Mouse (Mus musculus) hindbrain, embryonic 13.5 days (tissue): Measurements from ENCODE around the gene Adam26b. TPM values are rescaled to one million over a fixed set of nuclear protein-coding genes. Genes with fewer than 3 reads are reported as not detected.
"Not testable (repeated sequence)": the region's sequence is repeated elsewhere in the genome, so short reads cannot be mapped to it uniquely, and the experiment has no call there.

Source experiments
- ATAC-seq: fragments of 200-750 bp; cut with Nextera tagmentation; 2 replicates; pipeline ENCODE4 v1.8.0; 2017; ENCODE audit warnings: moderate TSS enrichment; ENCODE audit not compliant: low FRiP score
- H3K27ac ChIP-seq: fragments of 300-500 bp; sonication (generic); 2 replicates; pipeline ENCODE4 v1.5.1; 2015; ENCODE audit warnings: inconsistent platforms, mild to moderate bottlenecking, moderate library complexity
- H3K27me3 ChIP-seq: fragments of 300-500 bp; sonication (generic); 2 replicates; pipeline ENCODE4 v1.6.1; 2015; ENCODE audit warnings: mild to moderate bottlenecking, inconsistent platforms
- H3K36me3 ChIP-seq: fragments of 300-500 bp; sonication (generic); 2 replicates; pipeline ENCODE4 v1.6.1; 2015; ENCODE audit warnings: mild to moderate bottlenecking, inconsistent platforms
- H3K4me1 ChIP-seq: fragments of 300-500 bp; sonication (generic); replicated peaks from 2 replicates; pipeline ENCODE4 v1.6.1; 2015; ENCODE audit warnings: inconsistent platforms
- H3K4me2 ChIP-seq: fragments of 300-500 bp; sonication (generic); 2 replicates; pipeline ENCODE4 v1.6.1; 2015; ENCODE audit warnings: inconsistent platforms, mild to moderate bottlenecking, moderate library complexity
- H3K4me3 ChIP-seq: fragments of 300-500 bp; sonication (generic); 2 replicates; pipeline ENCODE4 v1.5.1; 2015; ENCODE audit warnings: mild to moderate bottlenecking, inconsistent platforms
- H3K9ac ChIP-seq: fragments of 300-500 bp; sonication (generic); 2 replicates; pipeline ENCODE4 v1.6.1; 2015; ENCODE audit warnings: mild to moderate bottlenecking, inconsistent platforms
- H3K9me3 ChIP-seq: fragments of 300-500 bp; sonication (generic); 2 replicates; pipeline ENCODE4 v1.6.1; 2016; ENCODE audit warnings: inconsistent platforms
- WGBS: fragments of 180-500 bp; shearing (Covaris S2); methylation state at CpG from one replicate; pipeline ENCODE4 v1.1.7; 2015; 5-methylcytosine and 5-hydroxymethylcytosine counted together
- polyA plus RNA-seq: library from polyadenylated mRNA; unstranded; fragments of >200 nt; fragmentation: Nextera tagmentation; extraction: Ambion mirVana; gene quantifications from 2 replicates; pipeline ENCODE4 v1.2.1, GENCODE M21; 2015

The Adam26b gene
- not detected in 2 replicates for polyA plus RNA-seq

DNA sequence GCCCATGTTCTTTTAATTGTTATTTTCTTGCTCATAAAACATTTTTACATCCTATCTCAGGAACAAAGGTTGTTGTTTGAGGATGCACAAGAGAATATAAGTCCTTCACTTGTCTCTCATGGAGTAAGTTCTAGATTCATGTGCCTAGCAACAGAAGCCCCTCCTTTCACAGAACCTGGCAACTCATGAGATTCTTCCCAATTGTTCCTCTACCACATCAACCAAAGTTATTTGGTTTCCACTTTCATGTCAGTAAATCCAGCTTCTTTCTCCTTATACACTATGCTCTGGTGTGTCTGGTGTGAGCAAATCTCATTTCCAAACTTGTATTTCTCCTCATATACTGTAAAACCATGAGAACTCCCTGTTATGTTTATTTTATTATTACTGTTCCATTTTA lies at the start of gene Adam26b:
Adam26b (minus strand) TSS at position 101 of the 400 bp plus-strand sequence.
- ATAC-seq, H3K4me1 ChIP-seq, H3K4me2 ChIP-seq, H3K36me3 ChIP-seq, H3K4me3 ChIP-seq, H3K27ac ChIP-seq, H3K9ac ChIP-seq, H3K9me3 ChIP-seq, H3K27me3 ChIP-seq: not testable (repeated sequence)

DNA sequence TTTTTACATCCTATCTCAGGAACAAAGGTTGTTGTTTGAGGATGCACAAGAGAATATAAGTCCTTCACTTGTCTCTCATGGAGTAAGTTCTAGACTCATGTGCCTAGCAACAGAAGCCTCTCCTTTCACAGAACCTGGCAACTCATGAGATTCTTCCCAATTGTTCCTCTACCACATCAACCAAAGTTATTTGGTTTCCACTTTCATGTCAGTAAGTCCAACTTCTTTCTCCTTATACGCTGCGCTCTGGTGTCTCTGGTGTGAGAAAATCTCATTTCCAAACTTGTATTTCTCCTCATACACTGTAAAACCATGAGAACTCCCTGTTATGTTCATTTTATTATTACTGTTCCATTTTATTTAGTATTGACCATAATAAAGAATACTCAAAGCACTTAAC lies 48.7 kb upstream of the Adam26b start, which contains the start of gene Adam26a:
Adam26a (minus strand) TSS at position 101 of the 400 bp plus-strand sequence.
- 94% methylated on average over 2 of the region's 2 CpGs for WGBS
- H3K27me3 ChIP-seq, H3K27ac ChIP-seq, H3K4me3 ChIP-seq, H3K4me2 ChIP-seq, ATAC-seq, H3K9ac ChIP-seq, H3K4me1 ChIP-seq, H3K9me3 ChIP-seq, H3K36me3 ChIP-seq: not testable (repeated sequence)

Other genes starting within 250 kb of the Adam26b start
- gene Zfp42, start 221.1 kb downstream of the Adam26b start, polyA plus RNA-seq: not detected in 2 replicates
- gene Adam26a, start 48.6 kb upstream of the Adam26b start, polyA plus RNA-seq: not detected in 2 replicates
- gene Gm5346, start 99.2 kb upstream of the Adam26b start, polyA plus RNA-seq: not detected in 2 replicates
- gene Adam34, start 181.9 kb upstream of the Adam26b start, polyA plus RNA-seq: not detected in 2 replicates